Mouse (Mus musculus): ENCODE results near the gene Prkag3. TPM values are rescaled to one million over a fixed set of nuclear protein-coding genes. Genes with fewer than 3 reads are reported as not detected.

Gene Prkag3
- polyA plus RNA-seq, 1 experiment from 2014 or later, result 1.8 TPM

GRCm38 (mm10) chr1:74750683-74751082 lies 1.7 kb upstream of the Prkag3 start:
- Histone ChIP-seq H3K4me2 (ENCODE audit: low read depth, low read length) (no peak overlapping the region), H3K9ac (ENCODE audit: low read length) (no peak overlapping the region), H3K9me3 (replicated peaks; ENCODE audit: control insufficient read depth, low read length) (no peaks in the 10 kb centered on the region), H3K27ac (ENCODE audit: low read length) (no peak overlapping the region), H3K4me3 (replicated peaks; ENCODE audit: low read length) (no peak overlapping the region), H3K4me1 (ENCODE audit: control insufficient read depth, insufficient read depth, low read length) (peaks cover 6% of the 10 kb centered on the region; the same call in 1 of the 2 replicates), H3K36me3 (ENCODE audit: control insufficient read depth, insufficient read depth, low read length) (no peaks in the 10 kb centered on the region), H3K27me3 (ENCODE audit: control insufficient read depth, insufficient read depth, low read length) (peaks cover 5% of the 10 kb centered on the region)
- WGBS, result 76% methylated on average over 4 of the region's 4 CpGs
- ATAC-seq (ENCODE audit: insufficient read depth, low FRiP score), result no peak

DNA sequence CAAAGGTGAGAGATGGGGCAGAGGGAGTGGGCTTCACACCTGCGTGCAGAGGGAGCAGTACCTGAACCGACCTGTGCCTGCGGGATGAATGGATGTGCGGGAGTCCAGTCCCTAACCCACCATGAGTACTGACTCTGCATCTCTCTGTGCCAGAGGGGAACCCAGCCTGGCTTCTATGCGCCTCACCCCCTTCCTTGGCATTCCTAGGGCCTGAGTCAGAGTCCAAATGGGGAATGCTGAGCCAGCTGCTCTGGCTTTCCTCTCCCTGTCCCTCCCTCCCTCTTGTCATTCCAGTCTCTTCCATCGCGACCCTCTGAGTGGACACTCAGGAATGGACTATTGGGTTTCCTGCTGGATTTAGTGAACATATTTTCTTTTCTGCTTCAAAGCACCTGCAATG lies 280 bp upstream of the Prkag3 start:
- 35% methylated on average over 7 of the region's 7 CpGs for WGBS

GRCm38 (mm10) chr1:74747335-74747734 lies 1.7 kb downstream of the Prkag3 start:
- peaks cover 5% of the 10 kb centered on the region for H3K27me3 ChIP-seq (ENCODE audit: control insufficient read depth, insufficient read depth, low read length)

More for the DNA sequence above, 280 bp upstream of the Prkag3 start:
- Histone ChIP-seq H3K27me3 (ENCODE audit: control insufficient read depth, insufficient read depth, low read length) (peaks cover 5% of the 10 kb centered on the region), H3K9ac (ENCODE audit: low read length) (no peak overlapping the region), H3K4me3 (replicated peaks; ENCODE audit: low read length) (no peak overlapping the region), H3K9me3 (replicated peaks; ENCODE audit: control insufficient read depth, low read length) (no peaks in the 10 kb centered on the region), H3K4me2 (ENCODE audit: low read depth, low read length) (peak overlapping the region; percentile 50), H3K36me3 (ENCODE audit: control insufficient read depth, insufficient read depth, low read length) (no peaks in the 10 kb centered on the region), H3K27ac (ENCODE audit: low read length) (no peak overlapping the region), H3K4me1 (ENCODE audit: control insufficient read depth, insufficient read depth, low read length) (peaks cover 6% of the 10 kb centered on the region; the same call in 1 of the 2 replicates)
- peak; percentile 70 for ATAC-seq (ENCODE audit: insufficient read depth, low FRiP score)

DNA sequence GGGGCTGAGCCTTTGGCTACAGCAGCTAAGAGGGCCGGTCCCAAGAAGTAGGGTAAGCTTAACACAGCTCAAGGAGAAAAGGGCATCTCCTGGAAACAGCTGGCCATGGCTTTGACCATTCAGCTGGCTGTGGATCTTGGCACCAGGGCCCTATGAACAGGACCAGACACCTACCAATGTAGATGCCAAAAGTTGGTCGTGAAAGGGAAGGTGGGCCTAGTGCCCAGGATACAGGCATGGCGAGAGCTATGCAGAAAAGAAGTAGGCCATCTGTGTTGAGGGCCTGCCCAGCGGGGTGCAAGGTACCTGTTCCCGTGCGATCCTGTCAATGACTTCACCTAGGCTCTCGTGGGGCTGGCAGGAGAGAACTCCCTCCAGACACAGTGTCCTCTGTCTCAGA lies 8.2 kb downstream of the Prkag3 start:
- H3K4me1 ChIP-seq (ENCODE audit: control insufficient read depth, insufficient read depth, low read length), result no peaks in the 10 kb centered on the region
- H3K4me2 ChIP-seq (ENCODE audit: low read depth, low read length), result no peak overlapping the region
- no peak for ATAC-seq (ENCODE audit: insufficient read depth, low FRiP score)
- H3K9me3 ChIP-seq (replicated peaks; ENCODE audit: control insufficient read depth, low read length), result no peaks in the 10 kb centered on the region
- no peaks in the 10 kb centered on the region for H3K36me3 ChIP-seq (ENCODE audit: control insufficient read depth, insufficient read depth, low read length)
- WGBS, result 71% methylated on average over 7 of the region's 7 CpGs
- no peaks in the 10 kb centered on the region for H3K27me3 ChIP-seq (ENCODE audit: control insufficient read depth, insufficient read depth, low read length)
- no peak overlapping the region for H3K9ac ChIP-seq (ENCODE audit: low read length)
- no peak overlapping the region for H3K4me3 ChIP-seq (replicated peaks; ENCODE audit: low read length)
- no peak overlapping the region for H3K27ac ChIP-seq (ENCODE audit: low read length)

More at GRCm38 (mm10) chr1:74747335-74747734, 1.7 kb downstream of the Prkag3 start:
- Histone ChIP-seq H3K4me1 (ENCODE audit: control insufficient read depth, insufficient read depth, low read length) (peaks cover 6% of the 10 kb centered on the region; the same call in 1 of the 2 replicates), H3K4me2 (ENCODE audit: low read depth, low read length) (no peak overlapping the region), H3K9me3 (replicated peaks; ENCODE audit: control insufficient read depth, low read length) (no peaks in the 10 kb centered on the region), H3K9ac (ENCODE audit: low read length) (no peak overlapping the region), H3K27ac (ENCODE audit: low read length) (no peak overlapping the region), H3K4me3 (replicated peaks; ENCODE audit: low read length) (no peak overlapping the region), H3K36me3 (ENCODE audit: control insufficient read depth, insufficient read depth, low read length) (no peaks in the 10 kb centered on the region)
- 52% methylated on average over 5 of the region's 5 CpGs for WGBS
- ATAC-seq (ENCODE audit: insufficient read depth, low FRiP score), result no peak

DNA sequence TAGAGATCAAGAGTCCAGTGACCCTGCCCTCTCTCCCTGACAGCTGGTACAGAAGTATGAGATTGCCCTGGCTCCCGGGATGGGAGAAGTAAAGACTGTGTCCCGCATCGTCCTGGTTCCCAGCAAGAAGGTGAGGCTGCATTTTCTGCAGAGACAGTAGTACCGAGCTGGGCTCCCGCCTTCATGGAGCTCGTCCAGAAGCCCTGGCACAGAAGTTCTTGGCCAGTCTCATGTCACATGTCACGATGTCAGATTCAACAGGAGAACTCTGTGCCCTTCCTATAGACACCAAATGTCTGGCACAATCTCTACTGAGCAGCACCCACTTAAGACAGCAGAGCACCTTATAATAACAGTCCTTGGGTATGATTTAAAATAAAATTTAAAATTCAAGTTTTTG lies 11.5 kb downstream of the Prkag3 start:
- no peaks in the 10 kb centered on the region for H3K4me1 ChIP-seq (ENCODE audit: control insufficient read depth, insufficient read depth, low read length)
- H3K27ac ChIP-seq (ENCODE audit: low read length), result no peak overlapping the region
- no peaks in the 10 kb centered on the region for H3K27me3 ChIP-seq (ENCODE audit: control insufficient read depth, insufficient read depth, low read length)
- 88% methylated on average over 7 of the region's 7 CpGs for WGBS
- H3K4me3 ChIP-seq (replicated peaks; ENCODE audit: low read length), result no peak overlapping the region
- H3K36me3 ChIP-seq (ENCODE audit: control insufficient read depth, insufficient read depth, low read length), result no peaks in the 10 kb centered on the region
- ATAC-seq (ENCODE audit: insufficient read depth, low FRiP score), result no peak
- H3K9ac ChIP-seq (ENCODE audit: low read length), result no peak overlapping the region
- no peaks in the 10 kb centered on the region for H3K9me3 ChIP-seq (replicated peaks; ENCODE audit: control insufficient read depth, low read length)
- H3K4me2 ChIP-seq (ENCODE audit: low read depth, low read length), result no peak overlapping the region

DNA sequence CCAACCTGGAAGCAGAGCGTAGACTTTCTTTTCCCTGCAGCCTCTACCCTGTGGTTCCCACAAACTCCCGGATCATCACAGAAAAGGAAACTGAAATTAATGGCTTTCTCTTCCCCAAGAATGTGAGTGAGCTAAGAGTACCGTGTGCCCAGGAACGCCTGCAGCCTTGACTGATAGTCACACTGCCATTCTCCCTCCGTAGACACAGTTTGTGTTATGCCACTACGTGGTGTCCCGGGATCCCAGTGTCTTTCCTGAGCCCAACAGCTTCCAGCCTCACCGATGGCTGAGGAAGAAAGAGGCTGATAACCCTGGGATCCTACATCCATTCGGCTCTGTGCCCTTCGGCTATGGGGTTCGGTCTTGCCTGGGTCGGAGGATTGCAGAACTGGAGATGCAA lies 12.0 kb downstream of the Prkag3 start:
- no peak for ATAC-seq (ENCODE audit: insufficient read depth, low FRiP score)
- WGBS, result 86% methylated on average over 12 of the region's 12 CpGs
- Histone ChIP-seq H3K36me3 (ENCODE audit: control insufficient read depth, insufficient read depth, low read length) (no peaks in the 10 kb centered on the region), H3K27ac (ENCODE audit: low read length) (no peak overlapping the region), H3K27me3 (ENCODE audit: control insufficient read depth, insufficient read depth, low read length) (no peaks in the 10 kb centered on the region), H3K4me3 (replicated peaks; ENCODE audit: low read length) (no peak overlapping the region), H3K4me1 (ENCODE audit: control insufficient read depth, insufficient read depth, low read length) (no peaks in the 10 kb centered on the region), H3K4me2 (ENCODE audit: low read depth, low read length) (no peak overlapping the region), H3K9me3 (replicated peaks; ENCODE audit: control insufficient read depth, low read length) (no peaks in the 10 kb centered on the region), H3K9ac (ENCODE audit: low read length) (no peak overlapping the region)

- Histone ChIP-seq H3K36me3 (ENCODE audit: control insufficient read depth, insufficient read depth, low read length) (no peaks in the 10 kb centered on the region), H3K9me3 (replicated peaks; ENCODE audit: control insufficient read depth, low read length) (no peaks in the 10 kb centered on the region), H3K27ac (ENCODE audit: low read length) (no peak overlapping the region), H3K4me1 (ENCODE audit: control insufficient read depth, insufficient read depth, low read length) (no peaks in the 10 kb centered on the region), H3K27me3 (ENCODE audit: control insufficient read depth, insufficient read depth, low read length) (no peaks in the 10 kb centered on the region), H3K4me3 (replicated peaks; ENCODE audit: low read length) (no peak overlapping the region), H3K4me2 (ENCODE audit: low read depth, low read length) (no peak overlapping the region), H3K9ac (ENCODE audit: low read length) (no peak overlapping the region)
- 66% methylated on average over 8 of the region's 8 CpGs for WGBS
- no peak for ATAC-seq (ENCODE audit: insufficient read depth, low FRiP score)
Measured at GRCm38 (mm10) chr1:74728446-74728845, 20.6 kb downstream of the Prkag3 start.

GRCm38 (mm10) chr1:74726674-74727073 lies 22.3 kb downstream of the Prkag3 start:
- H3K36me3 ChIP-seq (ENCODE audit: control insufficient read depth, insufficient read depth, low read length), result no peaks in the 10 kb centered on the region
- no peak overlapping the region for H3K4me2 ChIP-seq (ENCODE audit: low read depth, low read length)
- ATAC-seq (ENCODE audit: insufficient read depth, low FRiP score), result peak; percentile 79
- H3K9ac ChIP-seq (ENCODE audit: low read length), result no peak overlapping the region
- H3K27ac ChIP-seq (ENCODE audit: low read length), result peak overlapping the region; percentile 7; the same call in 1 of the 2 replicates
- WGBS, result 51% methylated on average over 5 of the region's 5 CpGs
- no peaks in the 10 kb centered on the region for H3K9me3 ChIP-seq (replicated peaks; ENCODE audit: control insufficient read depth, low read length)
- H3K4me1 ChIP-seq (ENCODE audit: control insufficient read depth, insufficient read depth, low read length), result no peaks in the 10 kb centered on the region
- no peaks in the 10 kb centered on the region for H3K27me3 ChIP-seq (ENCODE audit: control insufficient read depth, insufficient read depth, low read length)
- no peak overlapping the region for H3K4me3 ChIP-seq (replicated peaks; ENCODE audit: low read length)

- peak overlapping the region; percentile 7; the same call in 1 of the 2 replicates for H3K27ac ChIP-seq (ENCODE audit: low read length)
- no peak overlapping the region for H3K4me2 ChIP-seq (ENCODE audit: low read depth, low read length)
- no peak overlapping the region for H3K9ac ChIP-seq (ENCODE audit: low read length)
- H3K4me1 ChIP-seq (ENCODE audit: control insufficient read depth, insufficient read depth, low read length), result no peaks in the 10 kb centered on the region
- ATAC-seq (ENCODE audit: insufficient read depth, low FRiP score), result no peak
- no peaks in the 10 kb centered on the region for H3K27me3 ChIP-seq (ENCODE audit: control insufficient read depth, insufficient read depth, low read length)
- no peaks in the 10 kb centered on the region for H3K9me3 ChIP-seq (replicated peaks; ENCODE audit: control insufficient read depth, low read length)
- no peaks in the 10 kb centered on the region for H3K36me3 ChIP-seq (ENCODE audit: control insufficient read depth, insufficient read depth, low read length)
- 35% methylated on average over 5 of the region's 5 CpGs for WGBS
- no peak overlapping the region for H3K4me3 ChIP-seq (replicated peaks; ENCODE audit: low read length)
Measured at GRCm38 (mm10) chr1:74726114-74726513, 22.9 kb downstream of the Prkag3 start.

- H3K27me3 ChIP-seq (ENCODE audit: control insufficient read depth, insufficient read depth, low read length), result no peaks in the 10 kb centered on the region
- H3K36me3 ChIP-seq (ENCODE audit: control insufficient read depth, insufficient read depth, low read length), result no peaks in the 10 kb centered on the region
- no peak overlapping the region for H3K27ac ChIP-seq (ENCODE audit: low read length)
- ATAC-seq (ENCODE audit: insufficient read depth, low FRiP score), result no peak
- H3K4me2 ChIP-seq (ENCODE audit: low read depth, low read length), result no peak overlapping the region
- no peaks in the 10 kb centered on the region for H3K9me3 ChIP-seq (replicated peaks; ENCODE audit: control insufficient read depth, low read length)
- no peak overlapping the region for H3K4me3 ChIP-seq (replicated peaks; ENCODE audit: low read length)
- 72% methylated on average over 2 of the region's 2 CpGs for WGBS
- H3K9ac ChIP-seq (ENCODE audit: low read length), result no peak overlapping the region
- H3K4me1 ChIP-seq (ENCODE audit: control insufficient read depth, insufficient read depth, low read length), result no peaks in the 10 kb centered on the region
Measured at GRCm38 (mm10) chr1:74723748-74724147, 25.3 kb downstream of the Prkag3 start.
